Mouse (Mus musculus) thymus, adult 2 months (tissue): Measurements from ENCODE around the gene Tgm3.

Source experiments
- CTCF ChIP-seq: fragments of 200-500 bp; IDR thresholded peaks from 2 replicates; pipeline ENCODE4 v1.5.1; 2012; ENCODE audit warnings: mild to moderate bottlenecking, control low read depth, low read length, moderate library complexity, borderline replicate concordance; ENCODE audit not compliant: control insufficient read depth, poor library complexity, insufficient read depth; ENCODE audit errors: extremely low read depth
- POLR2A ChIP-seq: fragments of 200-500 bp; IDR thresholded peaks from 2 replicates; pipeline ENCODE4 v1.6.1; 2012; ENCODE audit warnings: mild to moderate bottlenecking, low read length, control low read depth, moderate library complexity; ENCODE audit not compliant: control insufficient read depth, poor library complexity, insufficient read depth; ENCODE audit errors: extremely low read depth

DNA sequence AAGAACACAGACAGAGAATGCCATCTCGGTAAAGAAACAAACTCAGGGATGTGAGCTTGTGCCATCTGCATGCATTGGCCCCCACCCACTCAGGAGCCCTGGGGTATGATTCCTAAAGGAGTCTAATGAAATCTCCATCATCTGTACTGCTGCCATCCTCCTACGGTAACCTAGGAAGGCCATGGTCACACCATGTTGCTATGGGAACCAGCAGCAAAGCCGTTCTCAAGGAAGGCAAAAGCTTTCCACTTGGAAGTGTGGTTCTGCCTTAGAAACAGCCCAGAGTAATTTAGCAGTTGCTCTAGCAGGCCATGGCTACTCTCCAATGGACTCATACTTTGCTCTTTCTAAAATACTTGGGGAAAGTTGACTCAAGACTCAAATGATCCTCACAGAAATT, 26.8 kb downstream of the Tgm3 start:
- TF ChIP-seq CTCF (no peak), POLR2A (no peak)
